Mouse (Mus musculus) ES-Bruce4 (cell line): ENCODE data around the gene Dclk1.

ENCODE experiments used
- EP300 ChIP-seq: IDR thresholded peaks from 2 replicates; pipeline ENCODE4 v1.6.1; 2011; ENCODE audit warnings: low read depth, low read length; ENCODE audit not compliant: insufficient read depth
- POLR2A ChIP-seq: IDR thresholded peaks from one replicate; pipeline ENCODE4 v1.8.1; 2011; ENCODE audit warnings: low read length; ENCODE audit not compliant: insufficient read depth

GRCm38 (mm10) chr3:55193351-55193750, 48.8 kb upstream of the Dclk1 start:
- TF ChIP-seq POLR2A (no peak), EP300 (no peak)
